Mouse (Mus musculus) limb, embryonic 14.5 days (tissue): ENCODE results near the gene Ccdc170. TPM values are rescaled to one million over a fixed set of nuclear protein-coding genes. Genes with fewer than 3 reads are reported as not detected.

ENCODE experiments used
- ATAC-seq: fragments of 200-750 bp; cut with Nextera tagmentation; 2 replicates; pipeline ENCODE4 v1.8.0; 2017; ENCODE audit warnings: low read depth, moderate number of reproducible peaks, moderate TSS enrichment; ENCODE audit not compliant: low FRiP score
- DNase-seq: peaks from one replicate; pipeline ENCODE4 v3.0.0-alpha.2; 2015; ENCODE audit warnings: low spot score
- H3K27ac ChIP-seq: fragments of 300-500 bp; sonication (generic); replicated peaks from 2 replicates; pipeline ENCODE4 v1.5.1; 2014; ENCODE audit warnings: low read depth, mild to moderate bottlenecking, low read length, moderate library complexity, mixed read lengths
- H3K27me3 ChIP-seq: fragments of 300-500 bp; sonication (generic); 2 replicates; pipeline ENCODE4 v1.6.1; 2014; ENCODE audit warnings: low read length, mixed read lengths; ENCODE audit not compliant: control insufficient read depth, insufficient read depth
- H3K36me3 ChIP-seq: fragments of 300-500 bp; sonication (generic); 2 replicates; pipeline ENCODE4 v1.6.1; 2014; ENCODE audit warnings: mild to moderate bottlenecking, low read length, moderate library complexity, mixed read lengths; ENCODE audit not compliant: control insufficient read depth, insufficient read depth
- H3K4me1 ChIP-seq: fragments of 300-500 bp; sonication (generic); 2 replicates; pipeline ENCODE4 v1.6.1; 2014; ENCODE audit warnings: antibody characterized with exemption, low read length, mixed read lengths; ENCODE audit not compliant: control insufficient read depth, insufficient read depth
- H3K4me2 ChIP-seq: fragments of 300-500 bp; sonication (generic); replicated peaks from 2 replicates; pipeline ENCODE4 v1.6.1; 2014; ENCODE audit warnings: low read depth, mild to moderate bottlenecking, low read length, moderate library complexity; ENCODE audit not compliant: severe bottlenecking
- H3K4me3 ChIP-seq: fragments of 300-500 bp; sonication (generic); replicated peaks from 2 replicates; pipeline ENCODE4 v1.5.1; 2014; ENCODE audit warnings: low read length
- H3K9ac ChIP-seq: fragments of 300-500 bp; sonication (generic); 2 replicates; pipeline ENCODE4 v1.6.1; 2014; ENCODE audit warnings: mild to moderate bottlenecking, low read depth, low read length, moderate library complexity; ENCODE audit not compliant: severe bottlenecking
- H3K9me3 ChIP-seq: fragments of 300-500 bp; sonication (generic); 2 replicates; pipeline ENCODE4 v1.6.1; 2016; ENCODE audit warnings: low read length; ENCODE audit not compliant: control insufficient read depth
- POLR2A ChIP-seq: fragments of 200-500 bp; IDR thresholded peaks from 2 replicates; pipeline ENCODE4 v1.8.0; 2012; ENCODE audit warnings: inconsistent platforms, mild to moderate bottlenecking, moderate library complexity, borderline replicate concordance; ENCODE audit not compliant: insufficient read depth, insufficient read length; ENCODE audit errors: extremely low read depth
- WGBS: fragments of 180-500 bp; shearing (Covaris S2); extraction: QIAGEN DNeasy Blood & Tissue Kit; methylation state at CpG from one replicate; pipeline ENCODE4 v1.1.7; 2014; 5-methylcytosine and 5-hydroxymethylcytosine counted together
- polyA plus RNA-seq, 2 experiments: library from polyadenylated mRNA; depleted of rRNA in 1 of 2; stranded (reverse) in 1 of 2; unstranded in 1 of 2; fragments of >200 nt; fragmentation: Nextera tagmentation in 1 of 2; extraction: Ambion mirVana in 1 of 2; gene quantifications; 2 replicates each; pipeline versions ENCODE4 v1.2.1 to v1.2.3; 2012 to 2014

The Ccdc170 gene
- polyA plus RNA-seq, 2 experiments = 0.11 TPM; not detected in 1

DNA sequence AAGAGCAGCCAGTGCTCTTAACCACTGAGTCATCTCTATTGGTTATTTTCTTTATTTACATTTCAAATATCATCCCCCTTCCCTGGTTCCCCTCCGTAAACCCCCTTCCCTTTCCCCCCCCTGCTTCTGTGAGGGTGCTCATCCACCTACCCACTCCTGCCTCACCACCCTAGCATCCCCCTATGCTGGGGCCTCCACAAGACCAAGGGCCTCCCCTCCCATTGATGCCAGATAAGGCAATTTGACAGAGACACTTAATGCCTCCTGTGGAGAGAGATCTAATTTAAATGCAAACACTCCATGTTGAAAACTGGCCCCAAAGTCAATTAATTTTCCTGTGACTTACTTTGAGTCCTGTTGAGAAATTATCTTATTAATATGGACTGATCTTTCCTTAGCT, 9.7 kb downstream of the Ccdc170 start:
- 65% methylated on average over 1 of the region's 1 CpGs for WGBS
- TF ChIP-seq POLR2A = no peak

DNA sequence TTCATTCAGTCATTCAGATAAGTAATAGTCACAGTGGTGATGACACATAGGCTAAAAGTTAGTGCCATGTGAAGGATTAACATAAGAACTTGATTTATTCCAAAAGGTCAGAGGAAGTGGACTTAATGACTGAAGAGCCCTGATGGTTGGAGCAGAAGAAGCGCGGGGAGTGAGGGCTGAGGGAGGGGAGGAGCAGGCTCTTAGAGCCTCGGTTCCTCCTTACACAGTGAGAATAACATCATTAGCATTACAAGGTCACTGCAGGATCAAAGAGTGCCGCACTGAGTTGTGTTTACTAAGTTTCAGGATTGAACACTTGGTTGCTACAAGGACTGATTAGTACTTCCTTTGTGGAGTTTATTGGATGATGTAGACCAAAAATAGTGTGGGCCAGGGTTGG, 10.6 kb downstream of the Ccdc170 start:
- H3K27ac ChIP-seq = no peak overlapping the region
- no peak overlapping the region for H3K4me2 ChIP-seq
- no peak for TF ChIP-seq POLR2A
- no peak for DNase-seq
- H3K9ac ChIP-seq = no peak overlapping the region
- H3K36me3 ChIP-seq = no peaks in the 10 kb centered on the region
- H3K4me3 ChIP-seq = no peak overlapping the region
- no peaks in the 10 kb centered on the region for H3K9me3 ChIP-seq
- no peaks in the 10 kb centered on the region for H3K4me1 ChIP-seq
- WGBS = 13% methylated on average over 4 of the region's 4 CpGs
- no peaks in the 10 kb centered on the region for H3K27me3 ChIP-seq
- ATAC-seq = no peak

More for the DNA sequence above, 9.7 kb downstream of the Ccdc170 start:
- Histone ChIP-seq H3K4me1 (no peaks in the 10 kb centered on the region), H3K4me2 (no peak overlapping the region), H3K27me3 (no peaks in the 10 kb centered on the region), H3K4me3 (no peak overlapping the region), H3K9ac (no peak overlapping the region), H3K9me3 (no peaks in the 10 kb centered on the region), H3K27ac (no peak overlapping the region), H3K36me3 (no peaks in the 10 kb centered on the region)
- DNase-seq (no peak), ATAC-seq (no peak)

GRCm38 (mm10) chr10:4503251-4503650, 20.9 kb downstream of the Ccdc170 start:
- Histone ChIP-seq H3K9ac (no peak overlapping the region), H3K9me3 (no peaks in the 10 kb centered on the region), H3K4me3 (no peak overlapping the region), H3K27ac (no peak overlapping the region), H3K27me3 (no peaks in the 10 kb centered on the region), H3K4me1 (no peaks in the 10 kb centered on the region), H3K36me3 (no peaks in the 10 kb centered on the region), H3K4me2 (no peak overlapping the region)
- no peak for DNase-seq
- no peak for TF ChIP-seq POLR2A
- WGBS = 90% methylated on average over 8 of the region's 8 CpGs
- ATAC-seq = no peak

DNA sequence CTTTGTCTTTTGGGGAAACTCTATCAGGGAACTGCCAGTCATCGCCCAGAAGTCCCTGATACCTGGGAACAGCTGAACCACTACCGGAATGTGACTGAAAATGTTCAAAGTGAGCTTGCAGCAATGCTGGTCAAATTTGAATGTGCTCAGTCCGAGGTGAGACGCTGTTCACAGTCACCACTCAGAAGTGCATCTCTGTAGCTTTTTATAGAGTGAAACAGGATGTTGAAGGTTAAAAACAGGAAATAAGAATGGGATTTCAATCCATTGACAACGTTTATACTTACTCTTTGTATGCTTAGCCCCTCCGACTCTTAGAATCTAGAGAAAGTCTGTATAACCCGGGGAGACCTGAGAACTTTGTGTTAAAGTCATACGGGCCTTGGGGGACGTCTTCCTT, 30.4 kb downstream of the Ccdc170 start:
- Histone ChIP-seq H3K9ac (no peak overlapping the region), H3K4me3 (no peak overlapping the region), H3K27me3 (no peaks in the 10 kb centered on the region), H3K27ac (0 out of 2 replicates have a peak overlapping the region, but pooled peaks have one; percentile 19), H3K4me2 (no peak overlapping the region), H3K9me3 (no peaks in the 10 kb centered on the region), H3K4me1 (no peaks in the 10 kb centered on the region), H3K36me3 (no peaks in the 10 kb centered on the region)
- ATAC-seq (no peak), DNase-seq (no peak)
- no peak for TF ChIP-seq POLR2A
- WGBS = 62% methylated on average over 9 of the region's 9 CpGs

- Histone ChIP-seq H3K4me1 (no peaks in the 10 kb centered on the region), H3K9me3 (no peaks in the 10 kb centered on the region), H3K4me2 (no peak overlapping the region), H3K36me3 (no peaks in the 10 kb centered on the region), H3K27me3 (no peaks in the 10 kb centered on the region), H3K27ac (no peak overlapping the region), H3K4me3 (no peak overlapping the region), H3K9ac (no peak overlapping the region)
- ATAC-seq = no peak
- TF ChIP-seq POLR2A = no peak
- WGBS = 90% methylated on average over 2 of the region's 2 CpGs
- DNase-seq = no peak
Observed at GRCm38 (mm10) chr10:4517614-4518013, 35.3 kb downstream of the Ccdc170 start.

DNA sequence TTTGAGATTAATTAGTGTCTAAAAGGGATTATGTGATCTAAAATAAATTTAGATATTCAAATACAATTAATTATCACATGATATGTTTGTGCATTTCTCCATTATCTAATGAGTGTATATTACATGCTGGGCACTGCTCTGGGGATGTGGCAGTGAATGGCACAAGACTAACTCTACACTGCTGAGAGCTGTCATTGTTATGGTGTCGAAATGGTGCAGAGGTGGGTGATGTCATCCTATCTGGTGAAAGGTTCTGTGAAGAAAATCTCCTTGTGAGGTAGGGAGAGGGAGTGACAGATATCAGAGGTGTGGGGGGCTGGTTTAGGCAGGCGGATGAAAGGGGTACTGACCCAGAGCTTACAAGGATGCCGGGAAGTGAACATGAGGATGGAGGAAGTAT, 37.3 kb downstream of the Ccdc170 start:
- no peak for TF ChIP-seq POLR2A
- no peak overlapping the region for H3K4me3 ChIP-seq
- H3K27me3 ChIP-seq = no peaks in the 10 kb centered on the region
- DNase-seq (no peak), ATAC-seq (no peak)
- H3K4me2 ChIP-seq = no peak overlapping the region
- H3K36me3 ChIP-seq = no peaks in the 10 kb centered on the region
- no peaks in the 10 kb centered on the region for H3K9me3 ChIP-seq
- H3K27ac ChIP-seq = no peak overlapping the region
- no peaks in the 10 kb centered on the region for H3K4me1 ChIP-seq
- H3K9ac ChIP-seq = no peak overlapping the region
- WGBS = 84% methylated on average over 3 of the region's 3 CpGs
